Mouse (Mus musculus) liver, embryonic 12.5 days (tissue): Measurements from ENCODE around the gene Stox2. TPM values are rescaled to one million over a fixed set of nuclear protein-coding genes. Genes with fewer than 3 reads are reported as not detected.
"Not testable (repeated sequence)": the region's sequence is repeated elsewhere in the genome, so short reads cannot be mapped to it uniquely, and the experiment has no call there.

ENCODE experiments used
- ATAC-seq: fragments of 200-750 bp; cut with Nextera tagmentation; 2 replicates; pipeline ENCODE4 v1.8.0; 2017; ENCODE audit warnings: moderate number of reproducible peaks, mild to moderate bottlenecking, moderate library complexity
- H3K27ac ChIP-seq: fragments of 300-500 bp; sonication (generic); 2 replicates; pipeline ENCODE4 v1.5.1; 2016; ENCODE audit warnings: mild to moderate bottlenecking
- H3K27me3 ChIP-seq: fragments of 300-500 bp; sonication (generic); replicated peaks from 2 replicates; pipeline ENCODE4 v1.6.1; 2016; ENCODE audit warnings: mild to moderate bottlenecking, moderate library complexity
- H3K36me3 ChIP-seq: fragments of 300-500 bp; sonication (generic); 2 replicates; pipeline ENCODE4 v1.6.1; 2016; ENCODE audit warnings: mild to moderate bottlenecking, moderate library complexity
- H3K4me1 ChIP-seq: fragments of 300-500 bp; sonication (generic); 2 replicates; pipeline ENCODE4 v1.6.1; 2016
- H3K4me2 ChIP-seq: fragments of 300-500 bp; sonication (generic); 2 replicates; pipeline ENCODE4 v1.6.1; 2016; ENCODE audit warnings: mild to moderate bottlenecking, moderate library complexity
- H3K4me3 ChIP-seq: fragments of 300-500 bp; sonication (generic); 2 replicates; pipeline ENCODE4 v1.5.1; 2016; ENCODE audit warnings: mild to moderate bottlenecking, moderate library complexity
- H3K9ac ChIP-seq: fragments of 300-500 bp; sonication (generic); 2 replicates; pipeline ENCODE4 v1.6.1; 2016; ENCODE audit warnings: mild to moderate bottlenecking, moderate library complexity
- H3K9me3 ChIP-seq: fragments of 300-500 bp; sonication (generic); replicated peaks from 2 replicates; pipeline ENCODE4 v1.6.1; 2016; ENCODE audit warnings: mild to moderate bottlenecking, moderate library complexity
- WGBS: fragments of 180-500 bp; shearing (Covaris S2); methylation state at CpG from one replicate; pipeline ENCODE4 v1.1.7; 2016; ENCODE audit not compliant: insufficient replicate concordance; 5-methylcytosine and 5-hydroxymethylcytosine counted together
- polyA plus RNA-seq: library from polyadenylated mRNA; unstranded; fragments of >200 nt; fragmentation: Nextera tagmentation; extraction: Ambion mirVana; gene quantifications from 2 replicates; pipeline ENCODE4 v1.2.1, GENCODE M21; 2016

Stox2 gene
- 0.89 and 0.97 TPM in 2 replicates for polyA plus RNA-seq

DNA sequence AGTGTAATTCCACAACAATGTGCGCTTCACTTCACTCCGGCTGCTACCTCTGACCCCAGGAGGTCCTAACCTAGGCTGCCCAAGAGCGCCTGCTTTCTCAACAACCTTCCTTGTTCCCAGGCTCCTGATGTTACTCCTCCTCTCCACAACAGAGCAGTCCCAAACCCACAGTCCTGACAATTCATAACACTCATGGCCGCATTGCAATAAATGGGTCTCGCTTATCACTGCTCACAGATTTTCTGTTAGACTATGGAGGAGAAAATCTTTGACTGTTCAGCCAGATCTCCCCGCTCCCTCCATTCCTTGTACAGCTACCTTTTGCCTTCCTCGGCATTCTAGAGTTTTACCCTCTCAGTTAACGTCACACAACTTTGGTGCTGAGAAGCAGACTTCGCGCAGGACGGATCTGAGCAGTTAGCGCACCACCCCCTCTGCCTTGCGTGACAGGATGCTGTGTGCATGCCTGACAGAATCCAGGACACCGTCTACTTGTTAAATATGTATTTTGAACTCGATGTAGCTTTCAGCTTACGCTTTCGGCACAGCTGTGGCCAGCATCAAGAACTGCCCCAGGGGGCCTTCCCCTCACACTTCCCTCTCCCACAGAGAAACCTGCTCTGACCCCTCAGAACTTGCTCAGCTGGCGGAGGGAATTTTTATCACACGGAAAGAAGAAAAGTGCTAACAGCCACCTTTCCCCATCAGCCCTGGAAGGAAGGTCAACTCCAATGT is at the start of gene Stox2:
TSS of gene Stox2 (minus strand) at position 51 of the 735 bp plus-strand sequence.
- H3K4me2 ChIP-seq: no peak within 1 kb of the TSS
- H3K9ac ChIP-seq: no peak within 1 kb of the TSS
- 71% methylated on average over 19 of the region's 19 CpGs for WGBS
- no peaks in the 10 kb centered on the region for H3K27me3 ChIP-seq
- H3K9me3 ChIP-seq: peaks cover 3% of the 10 kb centered on the region
- no peaks in the 10 kb centered on the region for H3K36me3 ChIP-seq
- H3K27ac ChIP-seq: no peak within 1 kb of the TSS
- no peak within 1 kb of the TSS for H3K4me3 ChIP-seq
- H3K4me1 ChIP-seq: no peaks in the 10 kb centered on the region
- no peak for ATAC-seq

DNA sequence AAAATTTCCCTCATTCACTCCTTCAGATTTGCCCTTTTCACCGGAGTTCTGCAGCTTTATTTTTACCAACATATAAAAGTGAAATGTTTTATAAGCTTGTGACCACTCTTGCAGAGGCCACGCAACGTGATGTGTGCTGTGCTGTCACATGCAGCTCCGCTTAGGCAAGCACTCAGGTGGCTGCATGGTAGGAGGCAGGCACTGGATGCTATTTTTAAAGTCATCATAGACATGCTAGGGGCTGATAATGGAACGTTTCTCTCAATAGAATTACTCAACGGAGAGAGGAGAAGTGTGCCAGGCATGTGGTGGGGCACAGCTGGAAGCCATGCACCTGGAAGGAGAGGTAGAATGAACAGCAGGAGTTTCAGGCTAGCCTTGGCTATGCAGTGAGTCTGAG is 49.3 kb upstream of the Stox2 start:
- Histone ChIP-seq H3K4me2 (no peak overlapping the region), H3K27ac (no peak overlapping the region; the same call in 1 of the 2 replicates), H3K9me3 (no peaks in the 10 kb centered on the region), H3K4me3 (no peak overlapping the region), H3K9ac (no peak overlapping the region), H3K4me1 (no peaks in the 10 kb centered on the region), H3K27me3 (no peaks in the 10 kb centered on the region), H3K36me3 (peaks cover 94% of the 10 kb centered on the region)
- WGBS: 74% methylated on average over 6 of the region's 6 CpGs
- no peak for ATAC-seq

DNA sequence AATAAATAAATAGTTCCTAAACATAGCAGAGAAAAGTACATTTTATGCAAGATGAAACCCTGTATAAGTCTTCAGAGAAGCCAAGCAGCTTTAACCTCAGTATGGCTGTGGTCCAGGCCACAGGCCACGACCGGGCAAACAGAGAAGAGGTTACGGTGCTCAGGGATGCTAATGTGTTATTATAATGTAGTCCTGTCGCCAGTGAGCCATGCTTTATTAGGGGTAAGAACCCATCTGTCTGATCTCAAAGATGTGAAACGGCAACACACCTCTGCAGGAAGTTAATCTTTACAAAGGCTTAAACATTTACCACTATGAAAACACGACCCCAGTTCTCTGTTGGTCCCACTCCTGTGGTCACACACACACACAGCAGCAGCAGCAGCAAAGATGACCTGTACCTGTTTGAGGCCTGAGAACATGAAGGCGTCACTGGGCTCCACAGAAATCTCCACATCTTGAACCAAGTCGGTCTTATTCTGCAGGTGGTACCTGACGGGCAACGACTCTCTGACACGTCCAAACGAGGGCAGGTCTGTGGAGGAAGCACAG is 48.5 kb upstream of the Stox2 start:
- Histone ChIP-seq H3K27ac (peak overlapping the region; percentile 36; the same call in 1 of the 2 replicates), H3K36me3 (peaks cover 92% of the 10 kb centered on the region)

GRCm38 (mm10) chr8:47493106-47493505 is 46.9 kb upstream of the Stox2 start:
- Histone ChIP-seq H3K27ac (no peak overlapping the region), H3K4me1 (no peaks in the 10 kb centered on the region), H3K36me3 (peaks cover 83% of the 10 kb centered on the region), H3K9ac (no peak overlapping the region), H3K9me3 (no peaks in the 10 kb centered on the region), H3K27me3 (no peaks in the 10 kb centered on the region), H3K4me2 (no peak overlapping the region), H3K4me3 (no peak overlapping the region)
- ATAC-seq: no peak
- 84% methylated on average over 12 of the region's 12 CpGs for WGBS

More for the DNA sequence above, 48.5 kb upstream of the Stox2 start:
- peak; percentile 57; the same call in 1 of the 2 replicates for ATAC-seq
- no peaks in the 10 kb centered on the region for H3K27me3 ChIP-seq
- no peaks in the 10 kb centered on the region for H3K4me1 ChIP-seq
- no peak overlapping the region for H3K4me3 ChIP-seq
- no peak overlapping the region for H3K4me2 ChIP-seq
- no peak overlapping the region for H3K9ac ChIP-seq
- no peaks in the 10 kb centered on the region for H3K9me3 ChIP-seq
- WGBS: 77% methylated on average over 12 of the region's 12 CpGs

GRCm38 (mm10) chr8:47487231-47487630 is 41.1 kb upstream of the Stox2 start:
- ATAC-seq: no peak
- 78% methylated on average over 3 of the region's 3 CpGs for WGBS
- Histone ChIP-seq H3K9ac (no peak overlapping the region), H3K9me3 (no peaks in the 10 kb centered on the region; the same call in 1 of the 2 replicates), H3K4me3 (no peak overlapping the region), H3K4me1 (no peaks in the 10 kb centered on the region), H3K27ac (no peak overlapping the region), H3K36me3 (peaks cover 40% of the 10 kb centered on the region), H3K27me3 (no peaks in the 10 kb centered on the region), H3K4me2 (no peak overlapping the region)

- no peak overlapping the region for H3K9ac ChIP-seq
- no peak overlapping the region for H3K27ac ChIP-seq
- H3K4me3 ChIP-seq: no peak overlapping the region
- no peaks in the 10 kb centered on the region for H3K4me1 ChIP-seq
- H3K27me3 ChIP-seq: no peaks in the 10 kb centered on the region
- ATAC-seq: no peak
- no peaks in the 10 kb centered on the region; the same call in 1 of the 2 replicates for H3K9me3 ChIP-seq
- 72% methylated on average over 12 of the region's 12 CpGs for whole genome bisulfite sequencing
- no peak overlapping the region for H3K4me2 ChIP-seq
- H3K36me3 ChIP-seq: peaks cover 4% of the 10 kb centered on the region
Observed at GRCm38 (mm10) chr8:47482354-47483071, 36.4 kb upstream of the Stox2 start.

DNA sequence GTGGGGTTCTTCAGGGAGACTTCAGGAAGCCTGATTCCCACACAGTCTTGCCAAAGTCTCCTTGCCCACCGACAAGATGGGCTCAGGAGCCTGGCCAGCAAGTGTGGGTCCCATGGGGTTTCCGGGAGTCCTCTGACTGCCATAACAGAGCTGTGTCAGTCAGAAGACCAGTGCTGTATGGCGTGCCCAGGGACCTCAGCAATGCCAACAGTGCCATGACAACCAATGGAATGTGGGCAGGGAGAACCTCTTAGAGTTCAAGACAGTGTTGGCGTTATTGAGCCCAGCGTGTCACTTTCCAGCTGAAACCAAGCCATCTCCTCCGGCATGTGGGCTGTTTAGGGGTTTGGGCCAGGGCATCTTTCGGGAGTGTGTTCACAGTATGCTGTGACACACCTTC is 33.9 kb upstream of the Stox2 start:
- Histone ChIP-seq H3K27me3 (no peaks in the 10 kb centered on the region), H3K4me3 (no peak overlapping the region), H3K36me3 (no peaks in the 10 kb centered on the region), H3K27ac (no peak overlapping the region), H3K9ac (no peak overlapping the region), H3K9me3 (no peaks in the 10 kb centered on the region), H3K4me1 (no peaks in the 10 kb centered on the region), H3K4me2 (no peak overlapping the region)
- no peak for ATAC-seq
- 80% methylated on average over 7 of the region's 7 CpGs for WGBS

GRCm38 (mm10) chr8:47461650-47462049 is 15.5 kb upstream of the Stox2 start:
- no peak overlapping the region for H3K4me2 ChIP-seq
- H3K9ac ChIP-seq: no peak overlapping the region
- no peaks in the 10 kb centered on the region for H3K4me1 ChIP-seq
- ATAC-seq: no peak
- 62% methylated on average over 10 of the region's 10 CpGs for WGBS
- H3K27me3 ChIP-seq: no peaks in the 10 kb centered on the region
- H3K36me3 ChIP-seq: no peaks in the 10 kb centered on the region
- H3K27ac ChIP-seq: no peak overlapping the region
- peaks cover 14% of the 10 kb centered on the region; the same call in 1 of the 2 replicates for H3K9me3 ChIP-seq
- no peak overlapping the region for H3K4me3 ChIP-seq

- no peak for ATAC-seq
- WGBS: 70% methylated on average over 5 of the region's 6 CpGs
- Histone ChIP-seq H3K4me1 (no peaks in the 10 kb centered on the region), H3K4me2 (no peak overlapping the region), H3K9ac (no peak overlapping the region), H3K4me3 (no peak overlapping the region), H3K36me3 (no peaks in the 10 kb centered on the region), H3K27ac (no peak overlapping the region), H3K9me3 (peaks cover 9% of the 10 kb centered on the region; the same call in 1 of the 2 replicates), H3K27me3 (no peaks in the 10 kb centered on the region)
Observed at GRCm38 (mm10) chr8:47459216-47459749, 13.1 kb upstream of the Stox2 start.

DNA sequence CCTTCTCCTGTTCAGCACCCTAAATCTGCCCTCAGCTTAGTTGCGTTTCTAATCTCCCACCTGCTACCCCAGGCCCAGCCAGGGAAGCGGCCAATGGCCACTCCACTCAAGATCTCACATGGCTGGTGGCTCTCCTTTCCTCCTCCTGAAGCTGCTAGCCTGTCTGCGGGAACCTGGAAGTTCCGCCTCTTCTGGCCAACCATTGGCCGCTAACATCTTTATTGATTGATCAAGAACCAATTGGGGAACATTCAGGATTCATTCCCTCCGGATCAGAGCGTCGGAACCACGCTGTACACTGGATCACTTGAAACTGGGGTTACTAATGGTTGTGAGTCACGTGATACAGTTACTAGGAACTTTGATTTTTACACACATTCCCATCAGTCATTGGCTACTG is 12.4 kb upstream of the Stox2 start:
- no peak for ATAC-seq
- no peaks in the 10 kb centered on the region for H3K4me1 ChIP-seq

GRCm38 (mm10) chr8:47449211-47449610 is 3.0 kb upstream of the Stox2 start:
- not testable (repeated sequence) for H3K4me3 ChIP-seq, H3K27ac ChIP-seq, H3K9ac ChIP-seq, H3K4me1 ChIP-seq, H3K27me3 ChIP-seq, ATAC-seq, H3K9me3 ChIP-seq, H3K4me2 ChIP-seq, H3K36me3 ChIP-seq
- 86% methylated on average over 2 of the region's 2 CpGs for WGBS

More for the DNA sequence above, 12.4 kb upstream of the Stox2 start:
- H3K9me3 ChIP-seq: peaks cover 9% of the 10 kb centered on the region; the same call in 1 of the 2 replicates
- no peaks in the 10 kb centered on the region for H3K27me3 ChIP-seq
- H3K27ac ChIP-seq: no peak overlapping the region
- no peak overlapping the region for H3K4me3 ChIP-seq
- H3K36me3 ChIP-seq: no peaks in the 10 kb centered on the region
- H3K4me2 ChIP-seq: no peak overlapping the region
- no peak overlapping the region for H3K9ac ChIP-seq
- 81% methylated on average over 10 of the region's 10 CpGs for WGBS

DNA sequence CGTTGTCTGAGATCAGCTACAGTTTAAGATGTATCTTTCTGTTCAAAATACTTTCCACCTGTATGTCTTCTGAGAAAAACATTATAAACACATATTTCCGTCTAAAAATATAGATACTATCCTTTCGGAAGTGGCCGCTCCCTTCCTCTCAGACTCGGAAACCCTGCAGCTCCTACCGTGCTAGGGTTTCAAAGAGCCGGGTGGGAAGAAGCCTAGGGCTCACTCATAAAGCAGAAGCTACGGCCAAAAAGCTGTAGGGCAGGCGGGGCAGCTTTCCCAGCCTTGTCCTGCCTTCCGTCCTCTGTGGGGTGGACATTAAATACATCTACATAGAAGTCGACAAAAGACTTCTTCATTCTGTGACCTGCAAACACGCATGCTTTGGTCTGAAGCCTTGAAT is 6.9 kb downstream of the Stox2 start:
- Histone ChIP-seq H3K4me1 (no peaks in the 10 kb centered on the region), H3K9me3 (no peaks in the 10 kb centered on the region), H3K27ac (no peak overlapping the region), H3K4me3 (no peak overlapping the region), H3K4me2 (no peak overlapping the region), H3K27me3 (no peaks in the 10 kb centered on the region), H3K36me3 (no peaks in the 10 kb centered on the region), H3K9ac (no peak overlapping the region)
- WGBS: 70% methylated on average over 12 of the region's 12 CpGs
- ATAC-seq: no peak
